Mouse (Mus musculus) liver, adult (tissue): ENCODE data around the gene Srprb.

Experiments
- GATA4 ChIP-seq: IDR thresholded peaks from 2 replicates; pipeline ENCODE4 v1.6.1; 2014; ENCODE audit warnings: mild to moderate bottlenecking, low read length; ENCODE audit not compliant: insufficient replicate concordance

The Srprb gene

GRCm38 (mm10) chr9:103227760-103228159 is 25.8 kb upstream of the Srprb start:
- no peak for TF ChIP-seq GATA4

DNA sequence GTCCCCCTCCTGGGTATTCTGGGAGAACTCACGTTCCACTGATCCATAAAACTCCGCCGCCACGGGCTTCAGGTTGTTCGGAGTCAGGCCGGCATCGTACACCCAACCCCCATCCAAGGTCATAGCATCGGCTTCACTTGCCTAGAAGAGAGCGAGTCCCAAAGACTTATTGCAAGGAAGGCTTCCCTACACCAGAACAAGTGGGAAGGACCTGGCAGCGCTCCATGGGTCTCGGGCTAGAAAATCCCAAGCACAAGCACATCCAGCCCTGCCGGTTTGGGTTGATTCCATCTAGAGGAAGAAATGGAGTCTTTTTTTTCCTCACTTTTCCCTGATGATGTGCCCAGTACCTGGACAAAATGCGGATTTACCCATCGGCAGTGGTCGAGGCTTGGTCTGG is 24.9 kb upstream of the Srprb start:
- no peak for TF ChIP-seq GATA4

GRCm38 (mm10) chr9:103225464-103225863 is 23.5 kb upstream of the Srprb start:
- no peak for TF ChIP-seq GATA4

DNA sequence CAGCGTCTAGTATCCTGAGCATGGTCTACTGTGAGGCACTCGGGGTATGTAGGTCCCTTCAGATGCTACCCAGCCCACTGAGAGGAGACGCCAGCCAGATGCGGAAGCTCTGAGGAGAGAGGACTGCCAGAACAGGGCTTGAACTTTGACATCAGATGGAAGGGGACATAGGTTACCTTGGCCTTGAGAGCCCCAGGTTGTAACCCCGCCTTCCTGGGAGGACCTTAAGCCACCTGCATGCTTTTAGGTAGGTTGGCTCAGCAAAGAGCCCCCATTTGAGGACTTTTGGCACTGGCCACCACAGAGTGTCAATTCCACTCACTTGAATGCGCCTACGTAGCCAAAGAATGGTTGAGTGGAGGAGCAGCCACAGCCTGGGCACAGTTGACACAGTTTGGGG is 22.8 kb upstream of the Srprb start:
- TF ChIP-seq GATA4: no peak

- TF ChIP-seq GATA4: no peak
Measured at GRCm38 (mm10) chr9:103214281-103214680, 12.3 kb upstream of the Srprb start.

GRCm38 (mm10) chr9:103213631-103214030 is 11.7 kb upstream of the Srprb start:
- TF ChIP-seq GATA4: no peak

GRCm38 (mm10) chr9:103212654-103213420 is 10.9 kb upstream of the Srprb start:
- TF ChIP-seq GATA4: no peak

DNA sequence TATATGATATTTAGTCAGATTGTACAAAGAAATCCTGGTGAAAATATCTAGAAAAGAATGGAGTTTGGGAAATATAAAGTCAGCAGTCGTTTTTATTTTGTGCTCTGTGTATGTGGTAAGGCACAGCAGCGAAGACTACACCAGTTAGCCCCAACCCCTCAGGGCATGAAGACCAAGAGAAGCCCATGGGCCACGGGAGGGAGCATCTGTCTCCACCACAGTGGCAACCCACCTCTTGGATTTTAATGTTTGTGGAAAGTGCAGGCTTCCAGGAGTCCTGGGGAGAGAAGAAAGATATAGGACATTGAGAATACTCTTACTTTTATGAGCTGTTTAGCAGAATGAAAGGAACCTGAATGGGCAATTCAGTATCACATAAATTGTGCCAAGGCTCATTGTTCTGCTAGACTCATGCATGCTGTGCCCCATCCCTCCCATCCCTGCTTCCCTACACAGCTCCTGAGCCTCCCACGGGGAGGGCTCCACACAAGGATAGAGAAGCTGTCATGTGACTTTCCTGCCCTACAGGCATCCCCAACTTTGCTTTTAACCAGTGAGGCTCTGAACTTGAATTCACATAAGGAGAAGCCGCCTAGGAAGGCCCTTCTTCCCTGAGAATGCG is 7.0 kb upstream of the Srprb start:
- TF ChIP-seq GATA4: no peak

DNA sequence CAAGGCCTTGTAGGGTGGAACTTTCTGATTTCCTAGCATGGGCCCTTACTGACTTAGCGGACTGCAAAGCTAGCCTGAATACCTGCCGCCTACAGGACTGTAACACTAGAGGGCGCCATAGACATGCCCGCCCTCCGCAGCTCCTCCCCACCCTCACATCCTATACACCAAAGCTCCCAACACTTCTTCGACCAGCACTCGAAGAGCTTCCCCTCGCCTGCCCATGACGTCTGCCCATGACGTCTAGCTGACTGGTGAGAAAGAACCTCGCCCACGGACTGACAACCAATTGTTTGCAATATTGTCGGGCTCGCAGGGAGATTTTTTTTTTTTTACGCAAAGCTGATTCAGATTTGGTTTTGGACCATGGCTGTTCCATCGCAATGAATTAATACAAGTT is 5.9 kb upstream of the Srprb start:
- TF ChIP-seq GATA4: no peak

- no peak for TF ChIP-seq GATA4
Measured at GRCm38 (mm10) chr9:103205786-103206185, 3.8 kb upstream of the Srprb start.

DNA sequence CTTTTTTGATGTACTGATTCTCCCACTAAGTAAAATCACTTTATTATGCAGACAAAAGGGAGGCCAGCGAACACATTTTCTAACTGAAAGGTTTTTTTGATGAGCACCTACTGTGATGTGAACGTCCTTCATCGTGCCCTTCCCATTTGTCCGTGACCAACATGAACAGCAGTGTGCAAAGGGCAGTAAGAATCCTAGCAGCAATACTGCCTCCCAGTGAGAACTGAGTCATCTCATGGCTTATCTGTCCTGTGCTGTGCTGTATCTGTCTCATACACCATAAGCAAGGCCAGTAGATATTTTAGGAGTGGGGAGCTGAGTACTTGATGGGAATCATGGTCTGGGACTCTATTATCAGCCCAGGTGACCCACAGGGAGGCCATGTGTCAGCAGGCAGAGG is 13.5 kb downstream of the Srprb start:
- no peak for TF ChIP-seq GATA4

GRCm38 (mm10) chr9:103186747-103187146 is 15.2 kb downstream of the Srprb start:
- TF ChIP-seq GATA4: no peak

GRCm38 (mm10) chr9:103185946-103186345 is 16.0 kb downstream of the Srprb start:
- no peak for TF ChIP-seq GATA4

DNA sequence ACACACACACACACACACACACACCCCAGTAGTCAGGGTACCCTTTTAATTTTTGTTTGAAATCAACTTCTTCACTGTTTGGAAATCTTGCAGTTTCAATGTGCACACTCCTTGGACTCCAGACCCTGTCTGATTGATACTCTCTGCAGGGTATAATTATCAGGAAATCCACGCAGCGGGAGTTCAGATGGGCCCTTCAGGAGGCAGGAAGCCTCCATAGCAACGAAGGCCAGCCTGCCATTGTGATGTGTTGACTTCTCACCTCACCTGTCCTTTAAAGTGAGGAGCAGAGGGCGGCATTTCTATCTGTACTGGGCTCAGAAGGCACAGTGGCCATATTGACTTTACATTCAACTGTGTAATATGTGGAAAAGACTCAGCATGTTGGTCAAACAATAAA is 17.1 kb downstream of the Srprb start:
- no peak for TF ChIP-seq GATA4

- no peak for TF ChIP-seq GATA4
Measured at GRCm38 (mm10) chr9:103181886-103182285, 20.1 kb downstream of the Srprb start.

DNA sequence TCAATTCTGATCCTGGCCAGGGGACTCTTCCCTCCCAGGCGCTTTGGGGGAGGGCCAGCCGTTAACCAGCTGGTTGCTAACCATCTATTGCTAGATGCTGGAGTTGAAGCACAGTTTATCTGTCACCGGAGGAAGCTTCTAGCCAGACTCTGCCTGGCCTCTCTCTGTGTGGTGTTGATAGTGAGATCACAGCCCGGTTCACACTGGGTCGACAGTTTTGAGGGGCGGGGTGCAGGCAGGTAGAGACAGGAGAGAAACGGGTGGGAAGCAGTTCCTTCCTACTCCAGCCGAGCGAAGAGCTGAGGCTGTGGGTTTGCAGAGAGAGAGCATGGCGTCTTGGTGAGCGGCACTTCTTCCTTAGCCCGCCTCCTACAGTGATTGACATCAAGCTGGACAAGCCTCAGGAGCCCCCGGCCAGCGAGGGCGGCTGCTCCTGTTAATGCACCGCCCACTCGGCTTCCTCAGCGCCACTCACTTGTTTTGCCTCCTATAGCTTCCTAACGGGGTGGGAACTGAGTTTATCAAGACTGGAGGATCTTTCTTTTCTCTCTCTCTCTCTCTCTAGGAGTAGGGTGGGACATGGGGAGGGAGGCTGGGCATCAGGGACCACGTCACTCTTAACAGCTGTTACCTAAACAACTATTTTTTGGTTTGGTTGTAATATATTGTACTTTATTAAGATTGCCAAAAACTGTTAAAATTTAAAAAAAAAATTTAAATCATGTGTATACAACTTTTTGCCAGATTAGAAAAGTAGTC is 21.0 kb downstream of the Srprb start:
- no peak for TF ChIP-seq GATA4
